Mouse (Mus musculus) heart, postnatal 0 days (tissue): ENCODE measurements at regions not wholly inside any gene's neighbourhood (a gene's known extent, or its start where the extent isn't known, plus 50 kb on each side); places are given as distances from the start of the nearest gene placed in this dataset.

Experiments used
- CTCF ChIP-seq: IDR thresholded peaks from 2 replicates; pipeline ENCODE4 v1.5.1; 2016; ENCODE audit warnings: antibody characterized with exemption, control low read depth, low read depth
- EP300 ChIP-seq: IDR thresholded peaks from 2 replicates; pipeline ENCODE4 v1.6.1; 2016; ENCODE audit warnings: antibody characterized with exemption, low read depth

DNA sequence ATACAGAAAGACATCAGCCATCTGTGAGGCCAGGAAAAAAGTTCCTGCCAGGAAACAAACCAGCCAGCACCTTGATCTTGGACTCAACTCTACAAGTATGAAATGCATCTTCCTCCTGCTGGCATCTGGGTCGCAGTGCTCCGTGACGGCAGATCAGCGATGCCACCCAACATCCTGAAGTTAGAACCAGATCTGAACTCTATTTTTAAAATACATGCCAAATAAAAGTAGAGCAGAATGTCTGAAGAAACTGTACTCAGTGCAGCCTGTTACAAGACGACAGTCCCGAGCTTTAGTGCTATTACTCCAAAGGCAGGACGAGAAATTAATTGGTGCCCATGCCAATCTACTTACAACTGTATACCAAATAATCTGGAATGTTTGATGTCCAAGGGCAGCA, 80.2 kb downstream of the Kctd12 start:
- TF ChIP-seq CTCF (no peak), EP300 (no peak)
